Mouse (Mus musculus): ENCODE measurements around the gene Epo.

The Epo gene

DNA sequence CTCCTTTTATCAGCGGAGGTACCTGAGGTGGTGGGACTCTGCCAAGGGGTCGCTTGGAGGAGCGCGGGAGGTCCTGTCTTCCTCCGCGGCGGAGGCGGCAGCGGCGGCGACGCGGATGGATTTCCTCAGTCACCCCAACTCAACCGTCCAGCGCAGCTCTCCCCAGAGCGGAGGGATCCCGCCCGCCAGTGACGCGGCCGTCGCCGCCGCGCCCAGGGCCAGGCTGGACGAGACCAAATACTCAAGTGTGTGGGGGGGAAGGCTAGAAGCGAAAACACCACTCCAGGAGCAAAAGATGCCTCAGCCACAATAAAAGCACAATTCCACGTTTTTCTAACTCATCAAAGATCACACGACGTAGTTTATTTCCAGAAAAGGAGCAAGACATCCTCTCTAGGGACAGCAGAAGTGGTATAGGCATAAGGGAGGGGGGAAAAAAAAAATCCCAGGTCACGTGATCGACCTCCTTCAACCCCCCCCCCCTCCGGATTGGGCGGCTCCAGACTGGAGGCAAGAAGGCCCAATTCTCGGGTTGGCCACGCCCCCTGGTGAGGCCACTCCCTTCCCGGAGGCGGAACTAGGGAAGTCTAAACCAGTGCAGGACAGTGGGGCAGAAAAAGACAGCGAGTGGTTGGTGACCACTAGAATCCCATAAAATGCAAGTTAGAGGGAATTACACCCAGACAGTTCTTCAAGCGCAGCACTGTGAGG lies at the start of gene Epo, which contains the start of gene Gnb2:
Gene Epo, minus strand, starts transcription at position 126 of the 711 bp plus-strand sequence.
Gene Gnb2, minus strand, starts transcription at position 394 of the 711 bp plus-strand sequence.
- DNase-seq (ENCODE audit: low spot score in 2 of 2), result peak; percentile 98

DNA sequence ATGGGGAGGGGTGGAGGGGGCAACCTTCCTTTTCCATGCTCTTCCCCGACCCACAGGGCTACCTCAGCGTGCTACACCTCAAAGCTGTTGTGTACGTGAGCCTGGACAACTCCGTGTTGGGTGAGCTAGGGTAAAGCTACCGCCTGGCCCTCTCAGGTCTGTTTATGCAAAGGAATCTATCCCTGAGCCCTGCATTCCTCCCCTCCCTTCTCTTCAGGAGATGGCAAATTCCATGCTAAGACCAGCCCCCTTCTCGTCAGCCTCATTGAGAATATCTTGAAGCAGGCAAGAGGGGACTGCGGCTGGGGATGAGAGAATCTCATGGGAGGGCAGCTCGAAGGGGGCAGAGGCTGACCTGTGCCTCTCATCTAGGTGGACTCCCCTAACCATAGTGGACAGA lies 49.7 kb upstream of the Epo start:
- DNase-seq (ENCODE audit: low spot score in 2 of 2), result no peak

- no peak for DNase-seq (ENCODE audit: low spot score in 2 of 2)
Observed at GRCm38 (mm10) chr5:137580246-137580645, 47.2 kb upstream of the Epo start.

GRCm38 (mm10) chr5:137574470-137574901 lies 41.4 kb upstream of the Epo start:
- peak; percentile 52 to 71 for DNase-seq (ENCODE audit: low spot score in 2 of 2)

GRCm38 (mm10) chr5:137570691-137571586 lies 37.9 kb upstream of the Epo start:
- DNase-seq (ENCODE audit: low spot score in 2 of 2), result no peak

- DNase-seq (ENCODE audit: low spot score in 2 of 2), result no peak
Observed at GRCm38 (mm10) chr5:137570181-137570580, 37.1 kb upstream of the Epo start.

DNA sequence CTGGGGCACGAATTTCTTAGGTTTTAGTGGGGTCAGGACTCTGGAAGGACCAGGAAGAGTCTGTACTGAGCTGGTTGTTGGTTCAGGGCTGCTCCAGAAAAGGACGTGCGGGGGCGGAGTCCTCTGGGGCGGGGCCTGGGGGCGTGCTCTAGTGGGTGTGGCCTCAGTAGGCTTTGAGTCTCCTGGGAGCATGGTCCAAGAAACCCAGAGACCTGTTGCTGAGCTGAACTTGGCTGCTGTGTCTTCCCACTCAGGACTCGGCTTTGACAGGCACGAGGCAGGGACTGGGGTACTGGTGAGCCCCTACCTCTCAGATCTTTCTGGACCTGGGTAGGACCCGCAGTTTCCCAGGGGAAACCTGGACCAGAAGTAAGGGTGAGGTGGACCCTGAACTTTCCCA lies 36.6 kb upstream of the Epo start, which contains the start of gene Tfr2:
Gene Tfr2, plus strand, starts transcription at position 176 of the 400 bp plus-strand sequence.
- no peak for DNase-seq (ENCODE audit: low spot score in 2 of 2)

DNA sequence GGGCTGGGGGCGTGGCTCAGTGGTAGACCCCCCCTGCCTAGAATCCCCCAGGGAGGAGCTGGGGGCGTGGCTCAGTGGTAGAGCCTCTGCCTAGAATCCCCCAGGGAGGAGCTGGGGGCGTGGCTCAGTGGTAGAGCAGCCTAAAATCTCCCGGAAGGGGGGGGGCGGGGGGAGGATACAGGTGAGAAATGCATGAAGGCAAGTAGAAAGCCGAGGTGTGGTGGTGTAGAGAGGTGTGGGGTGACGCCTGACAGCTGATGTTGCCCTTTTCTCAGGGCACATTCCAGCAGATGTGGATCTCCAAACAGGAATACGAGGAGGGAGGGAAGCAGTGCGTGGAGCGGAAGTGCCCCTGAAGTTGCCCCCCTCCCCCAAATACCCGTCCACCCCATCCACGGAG lies 36.0 kb upstream of the Epo start:
- DNase-seq (ENCODE audit: low spot score in 2 of 2), result no peak

DNA sequence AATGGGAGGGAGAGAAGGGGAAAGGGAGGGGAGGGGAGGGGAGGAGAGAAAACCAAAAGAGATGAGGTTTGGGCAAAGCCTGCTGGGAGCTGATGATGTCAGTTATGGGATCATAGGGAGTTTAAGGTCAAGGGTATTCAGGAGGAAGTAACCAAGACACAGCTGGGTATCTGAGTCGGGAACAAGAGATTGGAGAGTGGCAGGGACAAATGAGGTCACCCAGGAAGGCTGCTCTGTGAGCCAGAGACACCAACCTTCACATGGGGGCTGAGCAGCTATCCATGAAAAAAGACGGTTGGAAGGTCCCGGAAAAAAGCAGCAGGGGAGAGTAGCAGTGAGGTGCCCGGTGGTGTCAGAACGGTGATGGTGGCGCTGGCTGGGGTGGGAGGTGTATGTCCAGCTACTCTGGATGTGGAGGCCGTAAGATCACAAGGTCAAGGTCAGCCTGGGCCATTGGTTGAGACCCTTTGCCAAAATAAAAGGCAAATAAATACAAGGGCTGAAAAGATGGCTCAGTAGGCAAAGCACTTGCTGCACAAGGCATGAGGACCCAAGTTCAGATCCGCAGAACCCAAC lies 35.3 kb upstream of the Epo start:
- DNase-seq (ENCODE audit: low spot score in 2 of 2), result no peak

DNA sequence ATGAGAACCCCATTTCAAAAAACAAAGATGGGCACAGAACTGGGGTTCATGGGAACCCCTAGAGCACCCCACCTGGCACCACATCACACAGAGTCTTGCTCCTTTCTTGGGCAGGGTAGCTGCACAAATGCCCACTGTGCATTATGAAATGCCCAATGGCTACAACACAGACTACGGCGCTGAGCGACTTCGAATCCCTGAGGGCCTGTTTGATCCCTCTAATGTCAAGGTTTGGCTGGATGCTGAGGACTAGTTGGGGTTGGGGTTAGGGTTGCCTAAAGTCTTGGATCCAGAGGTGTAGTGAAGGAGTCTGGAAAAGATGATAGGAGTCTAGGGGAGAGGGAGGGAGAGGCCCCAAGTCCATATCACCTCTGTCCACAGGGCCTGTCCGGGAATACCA lies 33.4 kb upstream of the Epo start:
- no peak for DNase-seq (ENCODE audit: low spot score in 2 of 2)

DNA sequence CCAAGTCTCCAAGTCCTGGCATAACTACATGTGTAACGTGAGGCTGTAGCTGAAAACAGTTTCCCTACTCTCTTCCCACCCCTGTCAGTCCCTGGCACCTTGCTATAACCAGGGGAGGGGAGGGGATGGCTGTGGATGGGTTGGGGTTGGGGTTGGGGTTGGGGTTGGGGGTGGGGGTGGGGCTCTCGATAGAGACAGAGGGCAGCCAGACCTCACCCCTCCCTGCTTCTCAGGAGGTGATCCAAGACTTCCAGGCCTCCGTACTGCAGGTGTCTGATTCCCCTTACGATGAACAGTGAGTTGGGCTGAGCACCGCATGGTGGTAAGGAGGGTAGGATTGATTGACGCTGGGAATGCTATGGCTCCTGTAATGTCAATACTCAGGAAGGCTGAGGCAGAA lies 32.7 kb upstream of the Epo start:
- DNase-seq (ENCODE audit: low spot score in 2 of 2), result no peak

GRCm38 (mm10) chr5:137562965-137563364 lies 29.9 kb upstream of the Epo start:
- DNase-seq (ENCODE audit: low spot score in 2 of 2), result peak in 1 of 2 experiments; percentile 65

GRCm38 (mm10) chr5:137561556-137561955 lies 28.5 kb upstream of the Epo start:
- no peak for DNase-seq (ENCODE audit: low spot score in 2 of 2)

DNA sequence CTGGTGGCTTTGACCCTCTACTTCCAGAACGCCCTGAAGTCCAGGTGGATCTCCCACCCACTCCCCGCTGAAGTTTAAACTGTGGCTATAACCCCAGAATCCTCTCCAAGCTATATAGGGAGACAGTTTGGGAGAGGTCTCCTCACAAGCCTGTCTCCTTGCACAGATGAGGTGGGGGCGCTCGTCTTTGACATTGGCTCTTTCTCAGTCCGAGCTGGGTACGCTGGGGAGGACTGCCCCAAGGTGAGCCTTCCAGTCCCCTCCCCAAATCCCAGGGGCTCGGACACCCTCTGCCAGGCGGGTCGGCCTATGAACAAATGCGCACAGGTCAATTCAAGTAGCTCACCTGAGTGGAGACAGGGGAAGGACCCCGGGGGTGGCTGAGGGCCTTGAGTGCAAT lies 20.9 kb upstream of the Epo start:
- DNase-seq (ENCODE audit: low spot score in 2 of 2), result no peak

- DNase-seq (ENCODE audit: low spot score in 2 of 2), result peak; percentile 96
Observed at GRCm38 (mm10) chr5:137553411-137553837, 20.4 kb upstream of the Epo start, which contains the start of gene Actl6b. TSS of gene Actl6b (plus strand) at chr5:137553517.

DNA sequence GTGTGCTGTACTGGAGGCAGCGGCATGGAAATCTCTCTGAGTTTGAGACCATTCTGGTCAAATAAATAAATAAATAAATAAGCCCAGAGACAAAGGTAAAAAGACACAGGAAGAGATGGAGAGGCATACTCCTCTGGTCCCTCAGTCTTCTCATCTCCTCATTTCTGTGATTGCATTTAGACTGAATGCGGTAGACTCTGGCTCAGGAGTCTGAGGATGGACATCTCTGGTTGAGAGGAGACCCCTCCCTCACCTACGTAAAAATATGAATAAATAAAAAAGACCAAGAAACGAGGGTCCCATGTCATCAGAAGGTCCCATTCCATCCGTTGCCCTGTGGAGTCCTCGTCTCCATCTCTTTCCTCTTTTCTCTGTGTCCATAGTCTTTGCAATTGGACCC lies 20.0 kb upstream of the Epo start:
- DNase-seq (ENCODE audit: low spot score in 2 of 2), result no peak

DNA sequence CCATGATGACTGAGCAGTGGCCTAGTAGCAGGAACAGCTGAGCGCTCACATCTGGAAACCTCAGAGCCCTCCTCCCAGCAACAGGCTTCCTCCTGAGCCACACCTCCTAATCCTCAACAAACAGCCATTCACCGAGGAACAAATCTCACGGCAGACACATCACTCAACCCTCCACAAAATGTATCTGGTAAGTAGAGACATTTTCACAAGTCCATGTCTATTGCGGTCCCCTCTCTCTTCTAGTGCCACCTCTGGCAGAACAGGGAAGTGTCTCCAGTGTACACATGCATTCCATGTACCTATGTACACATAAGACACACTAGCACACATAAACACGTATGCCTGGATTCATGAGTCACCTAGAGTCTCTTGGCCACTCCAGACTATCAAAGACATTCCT lies 18.1 kb upstream of the Epo start:
- no peak for DNase-seq (ENCODE audit: low spot score in 2 of 2)

- no peak for DNase-seq (ENCODE audit: low spot score in 2 of 2)
Observed at GRCm38 (mm10) chr5:137549840-137550239, 16.8 kb upstream of the Epo start.

DNA sequence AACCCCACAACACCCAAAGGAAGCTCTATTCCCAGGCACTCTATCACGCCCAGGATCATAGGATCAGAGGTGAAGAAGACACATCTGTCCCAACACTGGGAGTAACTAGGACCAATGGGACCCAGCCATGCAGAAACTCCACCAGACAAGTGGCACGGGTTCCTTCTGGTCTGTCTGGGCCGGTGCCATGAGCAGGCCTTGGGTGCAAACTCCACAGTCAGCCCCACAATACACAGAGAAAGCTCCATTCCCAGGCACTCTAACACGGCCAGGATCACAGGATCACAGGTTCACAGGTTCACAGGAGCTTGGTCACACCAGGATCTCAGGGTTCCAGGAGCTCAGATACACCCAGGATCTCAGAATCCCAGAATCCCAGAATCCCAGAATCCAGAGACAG lies 12.6 kb upstream of the Epo start:
- DNase-seq (ENCODE audit: low spot score in 2 of 2), result no peak

DNA sequence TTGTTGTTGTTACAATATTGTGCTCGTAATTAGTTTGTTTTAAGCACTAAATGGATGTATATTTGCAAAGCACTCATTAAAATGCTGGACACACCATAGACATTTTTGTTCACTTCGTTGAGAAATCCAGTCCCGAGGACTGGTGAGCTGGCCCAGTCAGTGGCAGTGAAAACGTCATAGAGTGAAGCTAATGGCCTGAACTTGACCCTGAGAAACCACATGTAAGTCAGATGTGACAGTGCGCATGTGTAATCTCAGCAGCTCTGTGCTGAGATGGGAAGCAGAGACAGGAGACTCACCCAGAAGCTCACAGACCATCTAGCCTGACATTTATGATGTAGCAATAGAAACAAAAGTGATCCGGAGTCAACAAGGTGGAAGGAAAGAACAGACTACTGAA lies 11.9 kb upstream of the Epo start:
- no peak for DNase-seq (ENCODE audit: low spot score in 2 of 2)

DNA sequence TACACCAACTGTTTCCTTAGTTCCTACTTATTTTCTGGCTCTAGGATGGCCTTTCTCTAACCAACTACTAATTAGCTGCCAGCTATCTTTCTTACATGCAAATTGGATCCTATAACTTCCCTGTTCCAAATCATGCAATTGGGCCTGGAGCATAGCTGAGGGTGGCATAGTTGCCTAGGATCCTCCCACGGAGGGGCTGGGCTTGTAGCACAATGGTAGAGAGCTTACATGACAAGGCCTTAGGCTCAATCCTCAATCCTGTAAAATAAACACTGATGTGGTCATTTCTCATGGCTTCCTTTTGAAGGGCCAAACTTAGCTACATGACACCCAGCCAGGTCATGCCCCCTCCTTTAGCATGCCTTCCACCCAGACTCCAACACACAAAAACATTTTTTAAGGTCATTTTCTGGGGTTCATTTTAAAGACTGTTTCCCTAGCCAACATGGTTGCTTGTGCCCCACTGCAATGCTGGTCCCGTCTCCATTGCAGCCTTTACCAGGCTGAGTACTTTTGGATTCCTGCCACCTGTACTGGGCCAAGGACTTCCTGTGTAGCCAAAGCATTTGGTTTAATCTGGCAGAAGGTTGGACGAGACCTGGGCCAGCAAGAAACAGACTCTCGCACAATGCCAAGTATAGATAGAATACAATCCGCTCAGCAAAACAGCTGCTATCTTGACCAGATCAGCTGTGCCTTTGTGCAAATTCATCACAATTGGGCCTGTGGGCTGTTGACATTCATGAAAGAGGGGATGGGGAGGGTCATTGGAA lies 8.9 kb upstream of the Epo start:
- no peak for DNase-seq (ENCODE audit: low spot score in 2 of 2)

- DNase-seq (ENCODE audit: low spot score in 2 of 2), result no peak
Observed at GRCm38 (mm10) chr5:137540991-137541390, 7.9 kb upstream of the Epo start.

All from right cerebral cortex, postnatal 10 days (tissue).